ENCODE assay signal across 32 mouse cellular contexts in genomic region chr7:100616121-100616857, GRCm38 (mm10). TPM values are rescaled to one million over a fixed set of nuclear protein-coding genes. Genes with fewer than 3 reads are reported as not detected.
DNase-seq lines count a peak whose midpoint lies in the region; ATAC-seq lines count a peak whose summit lies in the region.
"Had no signal": no experiment of that assay in that cellular context is flagged by ENCODE, and none has a peak within 500 bp of the region (broad histone marks: within the 10 kb centered on the region; RNA-seq: fewer than 3 reads in every experiment).

No protein-coding gene starts in this region.

- WGBS in liver, embryonic 11.5 days: 76% methylated on average over 4 of the region's 4 CpGs
- WGBS in liver, embryonic 16.5 days (ENCODE audit: insufficient replicate concordance): 75% methylated on average over 4 of the region's 4 CpGs

- DNase-seq in MEL-GATA-1-ER (ENCODE audit: extremely low read depth, low read depth): peak; percentile 51
- DNase-seq in liver, embryonic 11.5 days (ENCODE audit: low spot score): no peak
- no peak for DNase-seq in left cerebral cortex, adult 18-20 months (ENCODE audit: low spot score in 2 of 2)
- DNase-seq in heart, adult 8-10 months (ENCODE audit: low spot score): no peak
- DNase-seq in ovary, postnatal 36 days (ENCODE audit: low spot score): no peak
- DNase-seq in gastrocnemius, postnatal 4 days (ENCODE audit: low spot score in 2 of 2): no peak
- DNase-seq: adrenal gland, adult 8-10 months; cerebellum, adult 18-20 months; cerebellum, postnatal 14 days; embryo, embryonic 11 days; forebrain, postnatal 0 days; gastrocnemius, postnatal 14 days; heart, adult 18-20 months; heart, postnatal 4 days; kidney, adult 18-20 months; kidney, postnatal 36 days; right cerebral cortex, postnatal 4 days had no signal

- H3K4me3 ChIP-seq in liver, embryonic 11.5 days (ENCODE audit: low read depth, low read length): no peak overlapping the region
- H3K4me3 ChIP-seq in liver, embryonic 16.5 days (ENCODE audit: low read depth, low read length): no peak overlapping the region
- H3K4me3 ChIP-seq: embryonic facial prominence, embryonic 12.5 days; forebrain, embryonic 12.5 days; heart, embryonic 12.5 days; limb, embryonic 10.5 days; limb, embryonic 15.5 days; lung, embryonic 15.5 days; midbrain, embryonic 12.5 days; myocyte; neural tube, embryonic 12.5 days had no signal

- H3K27me3 ChIP-seq in liver, embryonic 11.5 days (replicated peaks; ENCODE audit: control insufficient read depth, insufficient read depth, low read length): no peaks in the 10 kb centered on the region
- no peaks in the 10 kb centered on the region for H3K27me3 ChIP-seq in liver, embryonic 16.5 days (ENCODE audit: control insufficient read depth, insufficient read depth, low read depth, low read length)
- H3K27me3 ChIP-seq: embryonic facial prominence, embryonic 12.5 days; forebrain, embryonic 12.5 days; heart, embryonic 12.5 days; limb, embryonic 15.5 days; lung, embryonic 15.5 days; midbrain, embryonic 12.5 days; neural tube, embryonic 12.5 days had no signal

- H3K4me1 ChIP-seq in liver, embryonic 11.5 days (replicated peaks; ENCODE audit: control insufficient read depth, insufficient read depth, low read length): peaks cover 16% of the 10 kb centered on the region
- peaks cover 17% of the 10 kb centered on the region for H3K4me1 ChIP-seq in liver, embryonic 16.5 days (ENCODE audit: control insufficient read depth, low read depth, low read length)
- H3K4me1 ChIP-seq: embryonic facial prominence, embryonic 12.5 days; forebrain, embryonic 12.5 days; limb, embryonic 10.5 days; limb, embryonic 15.5 days; lung, embryonic 15.5 days; midbrain, embryonic 12.5 days; neural tube, embryonic 12.5 days had no signal

- H3K9ac ChIP-seq in liver, embryonic 11.5 days (ENCODE audit: low read depth, low read length): no peak overlapping the region
- peak overlapping the region; percentile 31; the same call in 1 of the 2 replicates for H3K9ac ChIP-seq in liver, embryonic 16.5 days (ENCODE audit: low read depth, low read length)
- H3K9ac ChIP-seq: embryonic facial prominence, embryonic 12.5 days; forebrain, embryonic 12.5 days; forebrain, postnatal 0 days; heart, embryonic 12.5 days; hindbrain, embryonic 14.5 days; limb, embryonic 15.5 days; lung, embryonic 15.5 days; midbrain, embryonic 12.5 days; neural tube, embryonic 12.5 days had no signal

- H3K4me2 ChIP-seq in liver, embryonic 11.5 days: peak overlapping the region; percentile 58
- peak overlapping the region; percentile 46 for H3K4me2 ChIP-seq in liver, embryonic 16.5 days (ENCODE audit: low read depth, low read length)
- H3K4me2 ChIP-seq: embryonic facial prominence, embryonic 12.5 days; forebrain, embryonic 12.5 days; heart, embryonic 12.5 days; hindbrain, embryonic 14.5 days; limb, embryonic 15.5 days; lung, embryonic 15.5 days; midbrain, embryonic 12.5 days; neural tube, embryonic 12.5 days had no signal

- no peaks in the 10 kb centered on the region for H3K9me3 ChIP-seq in liver, embryonic 11.5 days (ENCODE audit: control insufficient read depth, low read length)
- no peaks in the 10 kb centered on the region for H3K9me3 ChIP-seq in liver, embryonic 16.5 days (replicated peaks; ENCODE audit: control insufficient read depth, low read length)
- H3K9me3 ChIP-seq: embryonic facial prominence, embryonic 12.5 days; forebrain, embryonic 12.5 days; heart, embryonic 12.5 days; limb, embryonic 10.5 days; limb, embryonic 15.5 days; lung, embryonic 15.5 days; midbrain, embryonic 12.5 days; neural tube, embryonic 12.5 days had no signal

- no peaks in the 10 kb centered on the region for H3K36me3 ChIP-seq in liver, embryonic 11.5 days (ENCODE audit: control insufficient read depth, insufficient read depth, low read length)
- no peaks in the 10 kb centered on the region for H3K36me3 ChIP-seq in liver, embryonic 16.5 days (ENCODE audit: control insufficient read depth, insufficient read depth)
- H3K36me3 ChIP-seq: embryonic facial prominence, embryonic 12.5 days; forebrain, embryonic 12.5 days; heart, embryonic 12.5 days; limb, embryonic 10.5 days; limb, embryonic 15.5 days; lung, embryonic 15.5 days; midbrain, embryonic 12.5 days; neural tube, embryonic 12.5 days had no signal

- peak overlapping the region; percentile 81 for H3K27ac ChIP-seq in liver, embryonic 11.5 days (ENCODE audit: low read depth, low read length)
- peak overlapping the region; percentile 74 for H3K27ac ChIP-seq in liver, embryonic 16.5 days (ENCODE audit: low read length)
- H3K27ac ChIP-seq: embryonic facial prominence, embryonic 12.5 days; forebrain, embryonic 12.5 days; hindbrain, embryonic 14.5 days; limb, embryonic 10.5 days; limb, embryonic 15.5 days; lung, embryonic 15.5 days; midbrain, embryonic 12.5 days; neural tube, embryonic 12.5 days had no signal

- peak; percentile 66 for ATAC-seq in common myeloid progenitor, adult 5-6 weeks (replicated peaks; ENCODE audit: low read depth, poor library complexity, severe bottlenecking)
- peak; percentile 90 for ATAC-seq in liver, embryonic 11.5 days (replicated peaks; ENCODE audit: low FRiP score)
- ATAC-seq in liver, embryonic 16.5 days (ENCODE audit: low read depth): peak; percentile 61; the same call in 1 of the 2 replicates
- ATAC-seq: activated CD4-positive, CD25-positive, alpha-beta regulatory T cell, adult 4 months; CD4-positive, CD25-positive, alpha-beta regulatory T cell, adult 4 months; forebrain, postnatal 0 days had no signal

RNA-seq across cellular contexts. Expression of gene Mrpl48, which starts 8.2 kb away (rescaled TPM):
- total RNA-seq in common myeloid progenitor, adult 5-6 weeks (2017): 70.3 and 84.2 TPM in 2 replicates
- polyA plus RNA-seq in liver, embryonic 11.5 days (2014; fragmentation: Nextera tagmentation; extraction: Ambion mirVana): 78.9 and 81.2 TPM in 2 replicates
- polyA plus RNA-seq in liver, embryonic 16.5 days (2015; fragmentation: Nextera tagmentation; extraction: Ambion mirVana): 37.4 and 38.8 TPM in 2 replicates
- total RNA-seq in left cerebral cortex, adult 18-20 months (2021): 10 to 100 TPM; 73.0 to 75.1 TPM
- 10 to 100 TPM; 69.4 to 78.5 (median 76.5) TPM for total RNA-seq in heart, adult 8-10 months (2022)
- 10 to 100 TPM; 60.1 to 67.2 TPM for total RNA-seq in gastrocnemius, postnatal 4 days (2021)

RNA-seq across cellular contexts. Expression of gene Rab6a, which starts 9.1 kb away (rescaled TPM):
- 53.2 and 58.1 TPM in 2 replicates for total RNA-seq in common myeloid progenitor, adult 5-6 weeks (2017)
- polyA plus RNA-seq in liver, embryonic 11.5 days (2014; fragmentation: Nextera tagmentation; extraction: Ambion mirVana): 81.6 and 85.7 TPM in 2 replicates
- polyA plus RNA-seq in liver, embryonic 16.5 days (2015; fragmentation: Nextera tagmentation; extraction: Ambion mirVana): 30.8 and 34.9 TPM in 2 replicates
- 100 to 1,000 TPM; 426 to 428 TPM for total RNA-seq in left cerebral cortex, adult 18-20 months (2021)
- total RNA-seq in heart, adult 8-10 months (2022): 10 to 100 TPM; 60.7 to 63.9 (median 62.5) TPM
- total RNA-seq in gastrocnemius, postnatal 4 days (2021): 10 to 100 TPM; 74.5 to 88.0 TPM

RNA-seq across cellular contexts. Expression of gene Plekhb1, which starts 45.9 kb away (rescaled TPM):
- total RNA-seq in common myeloid progenitor, adult 5-6 weeks (2017): 0.15 and 0.37 TPM in 2 replicates
- 1.1 and 2.0 TPM in 2 replicates for polyA plus RNA-seq in liver, embryonic 11.5 days (2014; fragmentation: Nextera tagmentation; extraction: Ambion mirVana)
- polyA plus RNA-seq in liver, embryonic 16.5 days (2015; fragmentation: Nextera tagmentation; extraction: Ambion mirVana): 0.33 and 0.65 TPM in 2 replicates
- total RNA-seq in left cerebral cortex, adult 18-20 months (2021): 100 to 1,000 TPM; 174 to 178 TPM
- 1 to 10 TPM; 2.9 to 3.7 (median 3.4) TPM for total RNA-seq in heart, adult 8-10 months (2022)
- 10 to 100 TPM; 18.0 to 21.6 TPM for total RNA-seq in gastrocnemius, postnatal 4 days (2021)
- total RNA-seq: megakaryocyte, adult 5-6 weeks had no signal

Comparison
In these comparisons a context has a peak if more than half of its experiments do, and no peak if none do; other contexts are left out.
1. RNA of gene Plekhb1, which starts 45.9 kb away (total RNA-seq): 174 to 178 TPM in left cerebral cortex, adult 18-20 months; 18.0 to 21.6 TPM in gastrocnemius, postnatal 4 days, 2.9 to 3.7 TPM in heart, adult 8-10 months and 0.15 to 0.37 TPM in common myeloid progenitor, adult 5-6 weeks; every median in the first group is over 4 times any median in the second.
2. Peak in every context shown above with its lines, with median percentiles within 50 percentile points of each other: ATAC-seq.